In genomic region chr4:149701426-149702209, GRCm38 (mm10) we compare ENCODE assay signal across 9 mouse cellular contexts. TPM values are rescaled to one million over a fixed set of nuclear protein-coding genes. Genes with fewer than 3 reads are reported as not detected.
DNase-seq lines count a peak whose midpoint lies in the region; ATAC-seq and TF ChIP-seq lines count a peak whose summit lies in the region.
"Had no signal": no experiment of that assay in that cellular context is flagged by ENCODE, and none has a peak within 500 bp of the region (broad histone marks: within the 10 kb centered on the region; RNA-seq: fewer than 3 reads in every experiment).

No protein-coding gene starts in this region.

- H3K9ac ChIP-seq in lung, embryonic 14.5 days = no peak overlapping the region
- H3K9ac ChIP-seq in hindbrain, embryonic 13.5 days = no peak overlapping the region

- no peaks in the 10 kb centered on the region for H3K36me3 ChIP-seq in lung, embryonic 14.5 days (ENCODE audit: insufficient read depth)
- no peaks in the 10 kb centered on the region for H3K36me3 ChIP-seq in hindbrain, embryonic 13.5 days

- no peak overlapping the region for H3K27ac ChIP-seq in lung, embryonic 14.5 days (ENCODE audit: low read depth)
- H3K27ac ChIP-seq in hindbrain, embryonic 13.5 days = no peak overlapping the region

- DNase-seq in gastrocnemius, adult 18-20 months (ENCODE audit: low spot score) = peak; percentile 61
- DNase-seq in gastrocnemius, postnatal 4 days (ENCODE audit: low spot score in 2 of 2) = no peak
- peak; percentile 73 for DNase-seq in gastrocnemius, postnatal 14 days
- DNase-seq in lung, embryonic 14.5 days = peak; percentile 65
- DNase-seq in thymus, adult 18-20 months = peak; percentile 53 to 74
- no peak for DNase-seq in urinary bladder, postnatal 25 days (ENCODE audit: low spot score)

- H3K4me2 ChIP-seq in lung, embryonic 14.5 days = no peak overlapping the region
- no peak overlapping the region for H3K4me2 ChIP-seq in hindbrain, embryonic 13.5 days

- peaks cover 12% of the 10 kb centered on the region; the same call in 1 of the 2 replicates for H3K27me3 ChIP-seq in lung, embryonic 14.5 days (ENCODE audit: insufficient read depth, low read length)
- peaks cover 43% of the 10 kb centered on the region for H3K27me3 ChIP-seq in hindbrain, embryonic 13.5 days

- no peak overlapping the region for H3K4me3 ChIP-seq in lung, embryonic 14.5 days (ENCODE audit: low read depth, low read length)
- no peak overlapping the region for H3K4me3 ChIP-seq in hindbrain, embryonic 13.5 days
- H3K4me3 ChIP-seq: myocyte had no signal

- H3K4me1 ChIP-seq in lung, embryonic 14.5 days (ENCODE audit: insufficient read depth) = no peaks in the 10 kb centered on the region
- peaks cover 14% of the 10 kb centered on the region for H3K4me1 ChIP-seq in hindbrain, embryonic 13.5 days (replicated peaks)

- WGBS in lung, embryonic 14.5 days = 52% methylated on average over 18 of the region's 18 CpGs
- WGBS in hindbrain, embryonic 13.5 days = 60% methylated on average over 18 of the region's 18 CpGs

- TF ChIP-seq CTCF in lung, embryonic 14.5 days (IDR thresholded peaks at IDR 0.05; ENCODE audit: low read depth) = no peak

- ATAC-seq in CD4-positive, CD25-positive, alpha-beta regulatory T cell, adult 4 months = peak; percentile 52
- no peak for ATAC-seq in lung, embryonic 14.5 days (ENCODE audit: insufficient read depth)
- ATAC-seq in hindbrain, embryonic 13.5 days (ENCODE audit: low FRiP score) = no peak

- no peaks in the 10 kb centered on the region for H3K9me3 ChIP-seq in lung, embryonic 14.5 days (ENCODE audit: low read depth, low read length)
- H3K9me3 ChIP-seq in hindbrain, embryonic 13.5 days = no peaks in the 10 kb centered on the region

- intact Hi-C loops in gastrocnemius, postnatal 14 days (cut with DNase I; ENCODE audit: low total_unique reads) = no loop called here

RNA-seq across cellular contexts. Expression of gene Pik3cd, which starts 0.8 kb away (rescaled TPM):
- total RNA-seq in gastrocnemius, adult 18-20 months (2021) = 10 to 100 TPM; 10.3 to 12.7 TPM
- 10 to 100 TPM in 1 of 2 experiments, 1 to 10 TPM in 1; 8.7 to 11.7 TPM for total RNA-seq in gastrocnemius, postnatal 4 days (2021)
- polyA plus RNA-seq in CD4-positive, CD25-positive, alpha-beta regulatory T cell, adult 4 months (2017; shearing (Covaris generic)) = 100 to 1,000 TPM; 102 to 179 TPM
- 10 to 100 TPM; 10.1 to 12.6 TPM for total RNA-seq in gastrocnemius, postnatal 14 days (2021)
- polyA plus RNA-seq in lung, embryonic 14.5 days (2014; fragmentation: Nextera tagmentation; extraction: Ambion mirVana) = 4.9 and 5.5 TPM in 2 replicates
- polyA plus RNA-seq in hindbrain, embryonic 13.5 days (2015; fragmentation: Nextera tagmentation; extraction: Ambion mirVana) = 17.1 and 18.1 TPM in 2 replicates

RNA-seq across cellular contexts. Expression of gene Tmem201, which starts 36.2 kb away (rescaled TPM):
- total RNA-seq in gastrocnemius, adult 18-20 months (2021) = 10 to 100 TPM; 44.9 to 46.7 TPM
- 10 to 100 TPM; 60.5 to 67.7 TPM for total RNA-seq in gastrocnemius, postnatal 4 days (2021)
- polyA plus RNA-seq in CD4-positive, CD25-positive, alpha-beta regulatory T cell, adult 4 months (2017; shearing (Covaris generic)) = 1 to 10 TPM; 4.6 to 7.8 TPM
- total RNA-seq in gastrocnemius, postnatal 14 days (2021) = 10 to 100 TPM; 37.3 to 40.4 TPM
- 24.7 and 30.3 TPM in 2 replicates for polyA plus RNA-seq in lung, embryonic 14.5 days (2014; fragmentation: Nextera tagmentation; extraction: Ambion mirVana)
- polyA plus RNA-seq in hindbrain, embryonic 13.5 days (2015; fragmentation: Nextera tagmentation; extraction: Ambion mirVana) = 36.3 and 41.2 TPM in 2 replicates

Comparison
In these comparisons a context has a peak if more than half of its experiments do, and no peak if none do; other contexts are left out.
1. DNase-seq: peak in gastrocnemius, adult 18-20 months (single experiment), gastrocnemius, postnatal 14 days (single experiment), lung, embryonic 14.5 days (single experiment) and thymus, adult 18-20 months (2 of 2); none in gastrocnemius, postnatal 4 days (0 of 2) and urinary bladder, postnatal 25 days (single experiment).